Mouse (Mus musculus) forebrain, embryonic 16.5 days (tissue): ENCODE measurements around the gene Acox2. TPM values are rescaled to one million over a fixed set of nuclear protein-coding genes. Genes with fewer than 3 reads are reported as not detected.

Experiments
- ATAC-seq: fragments of 200-750 bp; cut with Nextera tagmentation; 2 replicates; pipeline ENCODE4 v1.8.0; 2017; ENCODE audit warnings: mild to moderate bottlenecking, moderate library complexity
- H3K27ac ChIP-seq: fragments of 300-500 bp; sonication (generic); 2 replicates; pipeline ENCODE4 v1.5.1; 2014; ENCODE audit warnings: low read length, control low read depth
- H3K27me3 ChIP-seq: fragments of 300-500 bp; sonication (generic); replicated peaks from 2 replicates; pipeline ENCODE4 v1.6.1; 2014; ENCODE audit warnings: low read length; ENCODE audit not compliant: control insufficient read depth, insufficient read depth
- H3K36me3 ChIP-seq: fragments of 300-500 bp; sonication (generic); 2 replicates; pipeline ENCODE4 v1.6.1; 2014; ENCODE audit not compliant: control insufficient read depth, insufficient read depth
- H3K4me1 ChIP-seq: fragments of 300-500 bp; sonication (generic); replicated peaks from 2 replicates; pipeline ENCODE4 v1.6.1; 2014; ENCODE audit warnings: low read length; ENCODE audit not compliant: control insufficient read depth, insufficient read depth
- H3K4me2 ChIP-seq: fragments of 300-500 bp; sonication (generic); 2 replicates; pipeline ENCODE4 v1.6.1; 2014; ENCODE audit warnings: mild to moderate bottlenecking, low read length, control low read depth
- H3K4me3 ChIP-seq: fragments of 300-500 bp; sonication (generic); replicated peaks from 2 replicates; pipeline ENCODE4 v1.5.1; 2014; ENCODE audit warnings: mild to moderate bottlenecking, low read length, control low read depth
- H3K9ac ChIP-seq: fragments of 300-500 bp; sonication (generic); replicated peaks from 2 replicates; pipeline ENCODE4 v1.6.1; 2014; ENCODE audit warnings: low read depth, low read length, control low read depth
- H3K9me3 ChIP-seq: fragments of 300-500 bp; sonication (generic); 2 replicates; pipeline ENCODE4 v1.6.1; 2016; ENCODE audit warnings: low read length; ENCODE audit not compliant: control insufficient read depth
- WGBS: fragments of 180-500 bp; shearing (Covaris S2); extraction: QIAGEN DNeasy Blood & Tissue Kit; methylation state at CpG from one replicate; pipeline ENCODE4 v1.1.7; 2014; 5-methylcytosine and 5-hydroxymethylcytosine counted together
- polyA plus RNA-seq: library from polyadenylated mRNA; unstranded; fragments of >200 nt; fragmentation: Nextera tagmentation; extraction: Ambion mirVana; gene quantifications from 2 replicates; pipeline ENCODE4 v1.2.1, GENCODE M21; 2015

Gene Acox2
- polyA plus RNA-seq, 1 experiment from 2014 or later, result 0.44 TPM

GRCm38 (mm10) chr14:8183330-8183729 lies 75.8 kb downstream of the Acox2 start:
- no peak for ATAC-seq
- peaks cover 4% of the 10 kb centered on the region for H3K4me1 ChIP-seq
- 60% methylated on average over 3 of the region's 3 CpGs for WGBS

GRCm38 (mm10) chr14:8180371-8181035 lies 78.7 kb downstream of the Acox2 start:
- H3K27me3 ChIP-seq, result no peaks in the 10 kb centered on the region
- ATAC-seq, result no peak
- WGBS, result 77% methylated on average over 4 of the region's 4 CpGs

More at GRCm38 (mm10) chr14:8183330-8183729, 75.8 kb downstream of the Acox2 start:
- Histone ChIP-seq H3K4me2 (no peak overlapping the region), H3K27ac (no peak overlapping the region), H3K9me3 (no peaks in the 10 kb centered on the region), H3K36me3 (no peaks in the 10 kb centered on the region), H3K9ac (no peak overlapping the region), H3K4me3 (no peak overlapping the region), H3K27me3 (no peaks in the 10 kb centered on the region)

GRCm38 (mm10) chr14:8176251-8176650 lies 82.9 kb downstream of the Acox2 start:
- 47% methylated on average over 5 of the region's 5 CpGs for WGBS

More at GRCm38 (mm10) chr14:8180371-8181035, 78.7 kb downstream of the Acox2 start:
- Histone ChIP-seq H3K36me3 (no peaks in the 10 kb centered on the region), H3K9ac (no peak overlapping the region), H3K4me3 (no peak overlapping the region), H3K27ac (no peak overlapping the region), H3K4me2 (no peak overlapping the region), H3K4me1 (no peaks in the 10 kb centered on the region), H3K9me3 (no peaks in the 10 kb centered on the region)

More at GRCm38 (mm10) chr14:8176251-8176650, 82.9 kb downstream of the Acox2 start:
- no peak overlapping the region for H3K4me2 ChIP-seq
- no peak overlapping the region for H3K9ac ChIP-seq
- no peak for ATAC-seq
- no peak overlapping the region for H3K4me3 ChIP-seq
- no peak overlapping the region for H3K27ac ChIP-seq
- H3K27me3 ChIP-seq, result no peaks in the 10 kb centered on the region
- no peaks in the 10 kb centered on the region for H3K9me3 ChIP-seq
- H3K36me3 ChIP-seq, result no peaks in the 10 kb centered on the region
- peaks cover 10% of the 10 kb centered on the region for H3K4me1 ChIP-seq

Other genes starting within 250 kb of the Acox2 start
- gene Rpp14, start 179.0 kb downstream of the Acox2 start, polyA plus RNA-seq, result 59.5 and 70.2 TPM in 2 replicates
- 51.2 and 63.0 TPM in 2 replicates for gene Pxk, start 161.1 kb downstream of the Acox2 start, polyA plus RNA-seq
- gene Pdhb, start 86.3 kb downstream of the Acox2 start, polyA plus RNA-seq, result 249 and 250 TPM in 2 replicates
- 7.2 and 8.1 TPM in 2 replicates for gene Kctd6, start 45.2 kb downstream of the Acox2 start, polyA plus RNA-seq
- 0.54 and 0.73 TPM in 2 replicates for gene Fam107a, start 58.7 kb upstream of the Acox2 start, polyA plus RNA-seq
- not detected in 2 replicates for gene Oit1, start 119.4 kb upstream of the Acox2 start, polyA plus RNA-seq